Mouse (Mus musculus) olfactory bulb, adult 2 months (tissue): ENCODE results near the gene Ttll6.

Experiments
- CTCF ChIP-seq: fragments of 200-500 bp; IDR thresholded peaks from 2 replicates; pipeline ENCODE4 v1.5.1; 2012; ENCODE audit warnings: low read depth, mild to moderate bottlenecking, low read length, moderate library complexity; ENCODE audit not compliant: insufficient read depth
- POLR2A ChIP-seq: fragments of 200-500 bp; IDR thresholded peaks from 2 replicates; pipeline ENCODE4 v1.6.1; 2012; ENCODE audit warnings: mild to moderate bottlenecking, low read depth, low read length, moderate library complexity; ENCODE audit not compliant: insufficient read depth

- no peak for TF ChIP-seq CTCF
- TF ChIP-seq POLR2A = no peak
Measured at GRCm38 (mm10) chr11:96111751-96112150, 21.8 kb upstream of the Ttll6 start, which contains the start of gene Calcoco2.
